Mouse (Mus musculus): ENCODE results near the gene Nrcam. TPM values are rescaled to one million over a fixed set of nuclear protein-coding genes. Genes with fewer than 3 reads are reported as not detected.
A peak's percentile ranks its signal among the peaks of the same experiment; 100 is the strongest.

Gene Nrcam
- polyA plus RNA-seq, 1 experiment from 2014 or later: 157 TPM

- peaks cover 37% of the 10 kb centered on the region for H3K4me1 ChIP-seq
- 45% methylated on average over 7 of the region's 7 CpGs for WGBS
- peak; percentile 19; the same call in 1 of the 2 replicates for ATAC-seq (replicated peaks)
These were observed 205.5 kb downstream of the Nrcam start for GRCm38 (mm10) chr12:44534100-44534633.

GRCm38 (mm10) chr12:44535623-44536022, 206.9 kb downstream of the Nrcam start:
- H3K9ac ChIP-seq: no peak overlapping the region
- no peak; the same call in 1 of the 2 replicates for ATAC-seq (replicated peaks)
- H3K4me2 ChIP-seq: no peak overlapping the region
- no peaks in the 10 kb centered on the region for H3K36me3 ChIP-seq (replicated peaks)
- no peaks in the 10 kb centered on the region for H3K27me3 ChIP-seq (replicated peaks)
- 15% methylated on average over 5 of the region's 5 CpGs for WGBS
- H3K9me3 ChIP-seq: no peaks in the 10 kb centered on the region
- peaks cover 37% of the 10 kb centered on the region for H3K4me1 ChIP-seq
- no peak overlapping the region; the same call in 1 of the 2 replicates for H3K27ac ChIP-seq
- H3K4me3 ChIP-seq: no peak overlapping the region

More at GRCm38 (mm10) chr12:44534100-44534633, 205.5 kb downstream of the Nrcam start:
- Histone ChIP-seq H3K36me3 (replicated peaks) (no peaks in the 10 kb centered on the region), H3K27me3 (replicated peaks) (no peaks in the 10 kb centered on the region), H3K27ac (peak overlapping the region; percentile 43; the same call in 1 of the 2 replicates), H3K4me2 (no peak overlapping the region), H3K9me3 (no peaks in the 10 kb centered on the region), H3K9ac (no peak overlapping the region), H3K4me3 (no peak overlapping the region)

- Histone ChIP-seq H3K9me3 (no peaks in the 10 kb centered on the region), H3K9ac (no peak overlapping the region), H3K27me3 (replicated peaks) (no peaks in the 10 kb centered on the region), H3K4me2 (no peak overlapping the region), H3K27ac (peak overlapping the region; percentile 9; the same call in 1 of the 2 replicates), H3K4me1 (0 out of 2 replicates have a peak, but pooled peaks cover 3% of the 10 kb centered on the region), H3K4me3 (no peak overlapping the region), H3K36me3 (replicated peaks) (peaks cover 11% of the 10 kb centered on the region; the same call in 1 of the 2 replicates)
- WGBS: 45% methylated on average over 8 of the region's 8 CpGs
- peak; percentile 66; the same call in 1 of the 2 replicates for ATAC-seq (replicated peaks)
These were observed 219.2 kb downstream of the Nrcam start for GRCm38 (mm10) chr12:44547721-44548369.

GRCm38 (mm10) chr12:44548465-44548864, 219.8 kb downstream of the Nrcam start:
- no peaks in the 10 kb centered on the region for H3K27me3 ChIP-seq (replicated peaks)
- H3K36me3 ChIP-seq (replicated peaks): peaks cover 11% of the 10 kb centered on the region; the same call in 1 of the 2 replicates
- no peak overlapping the region for H3K9ac ChIP-seq
- 68% methylated on average over 9 of the region's 9 CpGs for WGBS
- no peak; the same call in 1 of the 2 replicates for ATAC-seq (replicated peaks)
- no peaks in the 10 kb centered on the region for H3K9me3 ChIP-seq
- H3K4me3 ChIP-seq: no peak overlapping the region
- no peak overlapping the region for H3K4me2 ChIP-seq
- 0 out of 2 replicates have a peak, but pooled peaks cover 3% of the 10 kb centered on the region for H3K4me1 ChIP-seq
- no peak overlapping the region for H3K27ac ChIP-seq

- no peaks in the 10 kb centered on the region for H3K9me3 ChIP-seq
- H3K36me3 ChIP-seq (replicated peaks): peaks cover 12% of the 10 kb centered on the region; the same call in 1 of the 2 replicates
- no peak for ATAC-seq (replicated peaks)
- no peaks in the 10 kb centered on the region for H3K27me3 ChIP-seq (replicated peaks)
- no peak overlapping the region for H3K4me2 ChIP-seq
- no peak overlapping the region for H3K4me3 ChIP-seq
- no peak overlapping the region for H3K9ac ChIP-seq
- H3K4me1 ChIP-seq: 0 out of 2 replicates have a peak, but pooled peaks cover 3% of the 10 kb centered on the region
- no peak overlapping the region for H3K27ac ChIP-seq
These were observed 222.9 kb downstream of the Nrcam start for GRCm38 (mm10) chr12:44551614-44552013.

- Histone ChIP-seq H3K27me3 (replicated peaks) (no peaks in the 10 kb centered on the region), H3K36me3 (replicated peaks) (peaks cover 15% of the 10 kb centered on the region; the same call in 1 of the 2 replicates), H3K27ac (no peak overlapping the region), H3K4me2 (no peak overlapping the region), H3K4me1 (no peaks in the 10 kb centered on the region), H3K9me3 (no peaks in the 10 kb centered on the region), H3K9ac (no peak overlapping the region), H3K4me3 (no peak overlapping the region)
- ATAC-seq (replicated peaks): no peak
- 74% methylated on average over 2 of the region's 2 CpGs for WGBS
These were observed 225.4 kb downstream of the Nrcam start for GRCm38 (mm10) chr12:44554051-44554450.

GRCm38 (mm10) chr12:44554808-44555207, 226.1 kb downstream of the Nrcam start:
- 97% methylated on average over 1 of the region's 1 CpGs for WGBS
- Histone ChIP-seq H3K4me1 (no peaks in the 10 kb centered on the region), H3K27ac (no peak overlapping the region), H3K9ac (no peak overlapping the region), H3K9me3 (no peaks in the 10 kb centered on the region), H3K4me2 (no peak overlapping the region), H3K4me3 (no peak overlapping the region), H3K27me3 (replicated peaks) (no peaks in the 10 kb centered on the region), H3K36me3 (replicated peaks) (peaks cover 15% of the 10 kb centered on the region; the same call in 1 of the 2 replicates)
- no peak for ATAC-seq (replicated peaks)

- Histone ChIP-seq H3K36me3 (replicated peaks) (peaks cover 11% of the 10 kb centered on the region; the same call in 1 of the 2 replicates), H3K9ac (no peak overlapping the region), H3K9me3 (no peaks in the 10 kb centered on the region), H3K4me2 (no peak overlapping the region), H3K27ac (no peak overlapping the region), H3K4me3 (no peak overlapping the region), H3K27me3 (replicated peaks) (no peaks in the 10 kb centered on the region), H3K4me1 (no peaks in the 10 kb centered on the region)
- ATAC-seq (replicated peaks): no peak
These were observed 231.3 kb downstream of the Nrcam start for GRCm38 (mm10) chr12:44560002-44560401.

GRCm38 (mm10) chr12:44570070-44570469, 241.4 kb downstream of the Nrcam start:
- 0 out of 2 replicates have a peak, but pooled peaks have one; percentile 27 for ATAC-seq (replicated peaks)
- Histone ChIP-seq H3K27ac (no peak overlapping the region), H3K9ac (no peak overlapping the region), H3K4me1 (no peaks in the 10 kb centered on the region), H3K4me2 (no peak overlapping the region), H3K9me3 (no peaks in the 10 kb centered on the region), H3K36me3 (replicated peaks) (peaks cover 33% of the 10 kb centered on the region), H3K27me3 (replicated peaks) (no peaks in the 10 kb centered on the region), H3K4me3 (no peak overlapping the region)
- WGBS: 84% methylated on average over 7 of the region's 7 CpGs

GRCm38 (mm10) chr12:44572664-44573063, 244.0 kb downstream of the Nrcam start:
- Histone ChIP-seq H3K4me1 (no peaks in the 10 kb centered on the region), H3K9ac (no peak overlapping the region)
- 14% methylated on average over 3 of the region's 3 CpGs for WGBS

GRCm38 (mm10) chr12:44574167-44574566, 245.5 kb downstream of the Nrcam start:
- H3K9me3 ChIP-seq: no peaks in the 10 kb centered on the region
- H3K4me1 ChIP-seq: no peaks in the 10 kb centered on the region
- H3K36me3 ChIP-seq (replicated peaks): peaks cover 36% of the 10 kb centered on the region
- no peak overlapping the region for H3K4me3 ChIP-seq
- no peak overlapping the region for H3K27ac ChIP-seq
- WGBS: 97% methylated on average over 3 of the region's 3 CpGs
- ATAC-seq (replicated peaks): no peak
- no peak overlapping the region for H3K4me2 ChIP-seq
- no peaks in the 10 kb centered on the region for H3K27me3 ChIP-seq (replicated peaks)
- H3K9ac ChIP-seq: no peak overlapping the region

More at GRCm38 (mm10) chr12:44572664-44573063, 244.0 kb downstream of the Nrcam start:
- Histone ChIP-seq H3K4me3 (no peak overlapping the region), H3K36me3 (replicated peaks) (peaks cover 39% of the 10 kb centered on the region), H3K9me3 (no peaks in the 10 kb centered on the region), H3K27me3 (replicated peaks) (no peaks in the 10 kb centered on the region), H3K27ac (no peak overlapping the region), H3K4me2 (no peak overlapping the region)
- ATAC-seq (replicated peaks): 0 out of 2 replicates have a peak, but pooled peaks have one; percentile 48

- Histone ChIP-seq H3K9me3 (no peaks in the 10 kb centered on the region), H3K36me3 (replicated peaks) (0 out of 2 replicates have a peak, but pooled peaks cover 13% of the 10 kb centered on the region), H3K27me3 (replicated peaks) (no peaks in the 10 kb centered on the region), H3K9ac (no peak overlapping the region), H3K4me3 (no peak overlapping the region), H3K27ac (0 out of 2 replicates have a peak overlapping the region, but pooled peaks have one; percentile 19), H3K4me1 (no peaks in the 10 kb centered on the region), H3K4me2 (no peak overlapping the region)
- 33% methylated on average over 16 of the region's 16 CpGs for WGBS
- ATAC-seq (replicated peaks): peak; percentile 55
These were observed 272.9 kb downstream of the Nrcam start for GRCm38 (mm10) chr12:44601410-44602149.

Measured in midbrain, embryonic 15.5 days (tissue).